Comparison of ENCODE assay signal across 9 mouse cellular contexts in genomic region chr5:119480191-119481190, GRCm38 (mm10).
DNase-seq lines count a peak whose midpoint lies in the region; ATAC-seq lines count a peak whose summit lies in the region.
"Had no signal": no experiment of that assay in that cellular context is flagged by ENCODE, and none has a peak within 500 bp of the region (broad histone marks: within the 10 kb centered on the region; RNA-seq: fewer than 3 reads in every experiment).

No protein-coding gene starts in this region.

- 73% methylated on average over 28 of the region's 28 CpGs for WGBS in midbrain, embryonic 14.5 days
- 64% methylated on average over 28 of the region's 28 CpGs for WGBS in midbrain, embryonic 16.5 days

- H3K4me2 ChIP-seq in midbrain, embryonic 14.5 days (ENCODE audit: low read length): no peak overlapping the region
- H3K4me2 ChIP-seq in midbrain, embryonic 16.5 days (ENCODE audit: low read length): no peak overlapping the region

- ATAC-seq in midbrain, embryonic 14.5 days (ENCODE audit: low FRiP score, low TSS enrichment): no peak
- ATAC-seq in midbrain, embryonic 16.5 days: no peak
- ATAC-seq in frontal cortex, adult (ENCODE audit: low TSS enrichment): peak; percentile 70
- ATAC-seq in erythroid progenitor cell, adult 5-6 weeks (replicated peaks; ENCODE audit: low FRiP score, poor library complexity, severe bottlenecking): no peak
- ATAC-seq: Patski had no signal

- H3K4me1 ChIP-seq in midbrain, embryonic 14.5 days (ENCODE audit: control insufficient read depth, insufficient read depth, low read length): no peaks in the 10 kb centered on the region
- H3K4me1 ChIP-seq in midbrain, embryonic 16.5 days (ENCODE audit: control insufficient read depth, insufficient read depth, low read length): no peaks in the 10 kb centered on the region

- peak; percentile 3 for DNase-seq in midbrain, embryonic 14.5 days
- peak; percentile 8 to 17 for DNase-seq in layer of hippocampus, postnatal 10 days (ENCODE audit: low spot score in 2 of 2)
- DNase-seq in right cerebral cortex, postnatal 10 days (ENCODE audit: low spot score in 2 of 2): peak; percentile 64 to 81
- DNase-seq in adrenal gland, adult 8-10 months: no peak
- no peak for DNase-seq in cerebellum, adult 8-10 months

- H3K9me3 ChIP-seq in midbrain, embryonic 14.5 days (ENCODE audit: control insufficient read depth, low read length): no peaks in the 10 kb centered on the region
- H3K9me3 ChIP-seq in midbrain, embryonic 16.5 days (replicated peaks; ENCODE audit: control insufficient read depth, low read length, poor library complexity, severe bottlenecking): peaks cover 2% of the 10 kb centered on the region; the same call in 1 of the 2 replicates

- no peak overlapping the region for H3K27ac ChIP-seq in midbrain, embryonic 14.5 days (replicated peaks; ENCODE audit: low read depth, low read length)
- no peak overlapping the region for H3K27ac ChIP-seq in midbrain, embryonic 16.5 days (ENCODE audit: low read length)

- no peak overlapping the region for H3K4me3 ChIP-seq in midbrain, embryonic 14.5 days (replicated peaks; ENCODE audit: low read depth, low read length)
- H3K4me3 ChIP-seq in midbrain, embryonic 16.5 days (ENCODE audit: low read depth, low read length): no peak overlapping the region

- no peaks in the 10 kb centered on the region for H3K27me3 ChIP-seq in midbrain, embryonic 14.5 days (ENCODE audit: control insufficient read depth, insufficient read depth, low read length)
- no peaks in the 10 kb centered on the region for H3K27me3 ChIP-seq in midbrain, embryonic 16.5 days (ENCODE audit: control insufficient read depth, insufficient read depth, low read depth, low read length)

- H3K9ac ChIP-seq in midbrain, embryonic 14.5 days (replicated peaks; ENCODE audit: low read length): no peak overlapping the region
- no peak overlapping the region for H3K9ac ChIP-seq in midbrain, embryonic 16.5 days (ENCODE audit: low read depth, low read length)

- H3K36me3 ChIP-seq in midbrain, embryonic 14.5 days (ENCODE audit: control insufficient read depth, insufficient read depth, low read length): no peaks in the 10 kb centered on the region
- no peaks in the 10 kb centered on the region for H3K36me3 ChIP-seq in midbrain, embryonic 16.5 days (ENCODE audit: control insufficient read depth, insufficient read depth, low read length)

Comparison
In these comparisons a context has a peak if more than half of its experiments do, and no peak if none do; other contexts are left out.
1. DNase-seq: peak in midbrain, embryonic 14.5 days (single experiment), layer of hippocampus, postnatal 10 days (2 of 2) and right cerebral cortex, postnatal 10 days (2 of 2); none in adrenal gland, adult 8-10 months (single experiment) and cerebellum, adult 8-10 months (single experiment).